Mouse (Mus musculus) cerebellum, postnatal 14 days (tissue): Measurements from ENCODE around the gene Tuba1b.
"Not testable (repeated sequence)": the region's sequence is repeated elsewhere in the genome, so short reads cannot be mapped to it uniquely, and the experiment has no call there.

Source experiments
- DNase-seq, 2 experiments: peaks; one replicate each; pipeline ENCODE4 v3.0.0; 2021; ENCODE audit warnings: mixed read lengths in 2 of 2

The Tuba1b gene

GRCm38 (mm10) chr15:98922581-98922980 lies 11.8 kb downstream of the Tuba1b start:
- no peak for DNase-seq

- no peak for DNase-seq
These were observed 12.9 kb downstream of the Tuba1b start for GRCm38 (mm10) chr15:98921510-98921909.

GRCm38 (mm10) chr15:98918499-98918895 lies 15.9 kb downstream of the Tuba1b start:
- DNase-seq: not testable (repeated sequence)

- DNase-seq: peak; percentile 99 to 100
These were observed 16.5 kb downstream of the Tuba1b start, which contains the start of gene Lmbr1l for GRCm38 (mm10) chr15:98917538-98918498. Gene Lmbr1l (minus strand): TSS chr15:98918231.

GRCm38 (mm10) chr15:98917091-98917490 lies 17.3 kb downstream of the Tuba1b start:
- DNase-seq: peak in 1 of 2 experiments; percentile 30

- no peak for DNase-seq
These were observed 18.3 kb downstream of the Tuba1b start for GRCm38 (mm10) chr15:98916016-98916415.

- DNase-seq: no peak
These were observed 19.5 kb downstream of the Tuba1b start for GRCm38 (mm10) chr15:98914903-98915302.

GRCm38 (mm10) chr15:98904692-98905091 lies 29.7 kb downstream of the Tuba1b start:
- peak; percentile 55 to 72 for DNase-seq

- DNase-seq: no peak
These were observed 31.8 kb downstream of the Tuba1b start for GRCm38 (mm10) chr15:98902600-98902999.

- no peak for DNase-seq
These were observed 32.8 kb downstream of the Tuba1b start for GRCm38 (mm10) chr15:98901530-98901929.

GRCm38 (mm10) chr15:98897928-98898800 lies 36.2 kb downstream of the Tuba1b start, which contains the start of gene Dhh:
Gene Dhh (minus strand): TSS chr15:98898540.
- no peak for DNase-seq

- DNase-seq: no peak
These were observed 36.9 kb downstream of the Tuba1b start for GRCm38 (mm10) chr15:98897495-98897894.

- DNase-seq: peak in 1 of 2 experiments; percentile 42
These were observed 38.5 kb downstream of the Tuba1b start for GRCm38 (mm10) chr15:98895635-98896589.

GRCm38 (mm10) chr15:98894746-98895634 lies 39.4 kb downstream of the Tuba1b start:
- no peak for DNase-seq

GRCm38 (mm10) chr15:98893940-98894745 lies 40.2 kb downstream of the Tuba1b start, which contains the start of gene Rhebl1:
Gene Rhebl1 (minus strand): TSS chr15:98894540.
- DNase-seq: peak; percentile 43 to 55

GRCm38 (mm10) chr15:98893036-98893435 lies 41.3 kb downstream of the Tuba1b start:
- DNase-seq: no peak

GRCm38 (mm10) chr15:98891907-98892606 lies 42.3 kb downstream of the Tuba1b start:
- peak; percentile 76 to 82 for DNase-seq

- no peak for DNase-seq
These were observed 43.1 kb downstream of the Tuba1b start for GRCm38 (mm10) chr15:98891198-98891742.

GRCm38 (mm10) chr15:98887526-98887925 lies 46.8 kb downstream of the Tuba1b start:
- peak; percentile 52 to 63 for DNase-seq
